Mouse (Mus musculus) heart, adult 2 months (tissue): ENCODE measurements around the gene Dgat2.

Source experiments
- CTCF ChIP-seq: fragments of 200-600 bp; IDR thresholded peaks from 2 replicates; pipeline ENCODE4 v1.8.1; 2022; ENCODE audit warnings: antibody characterized with exemption, mild to moderate bottlenecking, moderate library complexity
- EP300 ChIP-seq: fragments of 200-500 bp; IDR thresholded peaks from 2 replicates; pipeline ENCODE4 v1.6.1; 2011; ENCODE audit warnings: low read depth, low read length, control low read depth; ENCODE audit not compliant: insufficient read depth

DNA sequence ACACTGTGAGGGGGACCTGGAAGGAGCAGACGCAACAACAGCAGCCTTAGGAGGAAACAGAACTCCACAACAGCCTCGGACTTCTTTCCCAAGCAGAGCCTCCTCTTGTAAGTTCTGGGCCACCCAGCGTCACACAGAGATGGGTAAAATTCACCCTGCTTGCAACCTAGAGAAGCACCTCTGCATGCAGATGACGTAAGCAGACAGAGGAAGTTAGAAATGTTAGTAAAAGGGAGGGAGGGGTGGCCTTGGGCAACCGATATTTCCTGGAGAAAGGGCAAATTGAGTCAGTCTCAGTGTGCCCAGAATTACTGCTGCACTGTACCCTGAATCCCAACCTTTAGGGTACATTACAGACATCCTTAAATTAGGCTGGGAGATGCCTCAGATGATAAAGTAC, 7.4 kb upstream of the Dgat2 start:
- TF ChIP-seq EP300, result no peak
- no peak for TF ChIP-seq CTCF
